Mouse (Mus musculus) liver, embryonic 15.5 days (tissue): ENCODE measurements around the gene Bcan. TPM values are rescaled to one million over a fixed set of nuclear protein-coding genes. Genes with fewer than 3 reads are reported as not detected.

ENCODE experiments used
- ATAC-seq: fragments of 200-750 bp; cut with Nextera tagmentation; 2 replicates; pipeline ENCODE4 v1.8.0; 2017; ENCODE audit warnings: moderate number of reproducible peaks, mild to moderate bottlenecking, moderate library complexity; ENCODE audit not compliant: insufficient read depth
- H3K27ac ChIP-seq: fragments of 300-500 bp; sonication (generic); replicated peaks from 2 replicates; pipeline ENCODE4 v1.5.1; 2015; ENCODE audit warnings: mild to moderate bottlenecking, inconsistent platforms
- H3K27me3 ChIP-seq: fragments of 300-500 bp; sonication (generic); 2 replicates; pipeline ENCODE4 v1.6.1; 2015; ENCODE audit warnings: mild to moderate bottlenecking, inconsistent platforms
- H3K36me3 ChIP-seq: fragments of 300-500 bp; sonication (generic); replicated peaks from 2 replicates; pipeline ENCODE4 v1.6.1; 2015; ENCODE audit warnings: moderate library complexity, mild to moderate bottlenecking, inconsistent platforms
- H3K4me1 ChIP-seq: fragments of 300-500 bp; sonication (generic); replicated peaks from 2 replicates; pipeline ENCODE4 v1.6.1; 2015; ENCODE audit warnings: inconsistent platforms
- H3K4me2 ChIP-seq: fragments of 300-500 bp; sonication (generic); 2 replicates; pipeline ENCODE4 v1.6.1; 2015; ENCODE audit warnings: moderate library complexity, mild to moderate bottlenecking, inconsistent platforms
- H3K4me3 ChIP-seq: fragments of 300-500 bp; sonication (generic); replicated peaks from 2 replicates; pipeline ENCODE4 v1.5.1; 2015; ENCODE audit warnings: mild to moderate bottlenecking, inconsistent platforms
- H3K9ac ChIP-seq: fragments of 300-500 bp; sonication (generic); 2 replicates; pipeline ENCODE4 v1.6.1; 2015; ENCODE audit warnings: moderate library complexity, mild to moderate bottlenecking, inconsistent platforms
- H3K9me3 ChIP-seq: fragments of 300-500 bp; sonication (generic); replicated peaks from 2 replicates; pipeline ENCODE4 v1.6.1; 2016; ENCODE audit warnings: inconsistent platforms
- WGBS: fragments of 180-500 bp; shearing (Covaris S2); methylation state at CpG from one replicate; pipeline ENCODE4 v1.1.7; 2015; ENCODE audit warnings: mixed read lengths; ENCODE audit not compliant: insufficient replicate concordance; 5-methylcytosine and 5-hydroxymethylcytosine counted together
- polyA plus RNA-seq: library from polyadenylated mRNA; unstranded; fragments of >200 nt; fragmentation: Nextera tagmentation; extraction: Ambion mirVana; gene quantifications from 2 replicates; pipeline ENCODE4 v1.2.1, GENCODE M21; 2015

Gene Bcan
- polyA plus RNA-seq, 1 experiment from 2014 or later: 0.10 TPM

DNA sequence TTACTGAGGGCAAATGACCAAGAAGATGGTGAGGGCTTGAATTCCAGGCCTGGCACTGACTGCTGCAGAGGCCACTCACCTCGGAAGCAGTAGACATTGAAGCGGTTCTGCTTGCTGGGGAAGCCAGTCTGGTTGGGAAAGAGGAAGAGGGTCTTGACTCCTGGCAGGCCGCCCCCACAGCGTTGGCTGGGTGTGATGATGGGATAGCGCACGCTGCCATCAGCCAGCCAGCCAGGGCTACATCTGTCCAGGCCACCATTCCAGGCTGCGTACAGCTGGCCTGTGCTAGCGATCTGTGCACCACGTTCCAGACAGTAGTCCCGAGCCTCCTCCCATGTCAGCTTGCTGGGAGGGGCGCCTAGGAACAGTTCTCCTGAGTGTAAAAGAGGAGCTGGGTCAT, 4.7 kb downstream of the Bcan start:
- H3K4me3 ChIP-seq: no peak overlapping the region
- WGBS: 22% methylated on average over 11 of the region's 11 CpGs
- ATAC-seq: no peak
- H3K4me1 ChIP-seq: 0 out of 2 replicates have a peak, but pooled peaks cover 5% of the 10 kb centered on the region
- no peak overlapping the region for H3K4me2 ChIP-seq
- H3K9me3 ChIP-seq: no peaks in the 10 kb centered on the region
- no peak overlapping the region for H3K27ac ChIP-seq
- H3K9ac ChIP-seq: no peak overlapping the region
- H3K27me3 ChIP-seq: peaks cover 99% of the 10 kb centered on the region
- no peaks in the 10 kb centered on the region for H3K36me3 ChIP-seq

DNA sequence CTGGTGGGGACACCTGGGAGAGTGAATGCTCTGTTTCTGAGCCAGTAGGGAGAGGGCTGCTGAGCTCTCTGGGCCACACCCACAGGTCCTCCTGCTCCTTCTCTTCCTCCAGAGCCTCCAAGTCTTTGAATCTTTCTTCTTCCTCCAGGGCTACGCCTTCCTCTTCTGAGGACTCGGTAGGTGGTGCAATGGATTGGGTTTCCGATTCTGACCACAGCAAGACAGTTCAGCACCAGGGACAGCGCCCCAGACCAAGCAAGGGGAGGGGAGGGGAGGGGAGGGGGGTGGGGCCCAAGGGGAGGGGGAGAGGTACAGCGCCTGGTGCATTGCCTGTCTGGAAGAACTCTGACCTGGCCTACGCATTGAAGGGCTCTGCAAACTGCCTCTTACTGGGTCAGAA, 6.6 kb downstream of the Bcan start:
- no peaks in the 10 kb centered on the region for H3K36me3 ChIP-seq
- no peak overlapping the region for H3K4me2 ChIP-seq
- no peak overlapping the region for H3K4me3 ChIP-seq
- peaks cover 99% of the 10 kb centered on the region for H3K27me3 ChIP-seq
- no peak for ATAC-seq
- H3K9ac ChIP-seq: no peak overlapping the region
- no peaks in the 10 kb centered on the region for H3K9me3 ChIP-seq
- no peak overlapping the region for H3K27ac ChIP-seq
- peaks cover 6% of the 10 kb centered on the region; the same call in 1 of the 2 replicates for H3K4me1 ChIP-seq
- under 1% methylated on average over 6 of the region's 6 CpGs for WGBS

DNA sequence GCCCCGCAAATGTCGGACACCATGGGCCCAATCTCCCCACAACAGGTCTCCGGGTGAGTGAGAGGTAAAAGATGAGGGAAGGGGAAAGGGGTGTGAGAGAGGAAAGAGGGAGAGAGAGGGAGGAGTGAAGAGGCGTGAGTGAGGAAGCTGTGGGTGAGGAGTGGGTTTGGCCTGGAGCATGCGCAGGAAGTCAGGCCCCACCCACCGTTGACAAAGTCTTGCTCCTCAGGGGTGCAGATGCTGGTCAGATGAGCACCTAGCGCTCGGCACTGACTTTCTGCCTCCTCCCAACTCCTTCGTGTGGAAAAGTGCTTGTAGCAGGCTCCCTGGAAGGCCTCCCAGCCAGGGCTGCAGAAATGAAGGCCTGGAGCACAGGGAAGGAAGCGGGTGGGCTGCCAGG, 10.1 kb downstream of the Bcan start:
- WGBS: 18% methylated on average over 10 of the region's 10 CpGs
- H3K9me3 ChIP-seq: no peaks in the 10 kb centered on the region

DNA sequence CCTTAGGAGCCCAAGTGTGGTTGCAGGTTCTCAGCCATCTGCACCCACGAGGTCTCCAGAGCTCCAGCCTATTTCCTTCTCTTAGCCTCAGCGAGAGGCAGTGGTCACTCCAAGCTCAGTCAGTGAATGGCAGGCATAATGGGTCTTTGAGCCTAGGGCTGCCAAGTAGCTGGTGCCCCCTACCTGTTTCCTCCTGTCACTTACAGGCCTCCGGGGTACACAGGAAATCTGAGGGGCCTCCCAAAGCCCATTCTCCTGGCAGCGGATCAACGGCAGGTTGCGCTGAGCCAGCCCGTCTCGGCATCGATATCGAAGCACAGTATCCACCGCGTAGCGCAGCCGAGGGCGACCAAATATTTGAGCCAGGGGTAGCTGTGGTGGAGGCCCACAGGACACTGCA, 12.0 kb downstream of the Bcan start:
- peaks cover 85% of the 10 kb centered on the region for H3K27me3 ChIP-seq
- WGBS: 5% methylated on average over 15 of the region's 15 CpGs

More for the DNA sequence above, 10.1 kb downstream of the Bcan start:
- H3K27me3 ChIP-seq: peaks cover 95% of the 10 kb centered on the region
- H3K4me2 ChIP-seq: no peak overlapping the region
- peaks cover 33% of the 10 kb centered on the region for H3K4me1 ChIP-seq
- no peak overlapping the region for H3K4me3 ChIP-seq
- H3K27ac ChIP-seq: no peak overlapping the region
- no peak overlapping the region for H3K9ac ChIP-seq
- no peaks in the 10 kb centered on the region for H3K36me3 ChIP-seq
- no peak for ATAC-seq

DNA sequence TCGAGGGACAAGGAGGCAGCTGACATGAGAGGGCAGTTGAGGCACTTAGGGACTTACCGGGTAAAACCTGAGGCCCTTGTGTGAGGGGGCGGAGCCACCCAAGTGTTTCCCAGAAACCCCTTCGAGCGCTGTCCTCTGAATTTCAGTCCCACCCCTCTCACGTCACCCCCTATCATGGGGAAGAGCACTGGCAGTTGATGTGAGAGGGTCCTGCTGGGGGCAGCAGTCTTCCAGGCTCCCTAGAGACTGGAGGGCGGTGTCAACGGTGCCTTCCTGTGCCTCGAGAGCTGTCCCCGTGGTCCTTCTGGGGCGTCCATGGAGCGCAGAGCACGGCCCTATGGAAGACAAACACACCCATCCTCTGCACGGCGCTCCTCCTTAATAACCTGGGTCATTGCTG, 12.4 kb downstream of the Bcan start:
- WGBS: under 1% methylated on average over 15 of the region's 15 CpGs

More for the DNA sequence above, 12.0 kb downstream of the Bcan start:
- Histone ChIP-seq H3K9ac (no peak overlapping the region), H3K9me3 (no peaks in the 10 kb centered on the region), H3K4me3 (peak overlapping the region; percentile 33), H3K27ac (no peak overlapping the region), H3K4me1 (peaks cover 41% of the 10 kb centered on the region), H3K36me3 (no peaks in the 10 kb centered on the region), H3K4me2 (peak overlapping the region; percentile 62)
- no peak for ATAC-seq

DNA sequence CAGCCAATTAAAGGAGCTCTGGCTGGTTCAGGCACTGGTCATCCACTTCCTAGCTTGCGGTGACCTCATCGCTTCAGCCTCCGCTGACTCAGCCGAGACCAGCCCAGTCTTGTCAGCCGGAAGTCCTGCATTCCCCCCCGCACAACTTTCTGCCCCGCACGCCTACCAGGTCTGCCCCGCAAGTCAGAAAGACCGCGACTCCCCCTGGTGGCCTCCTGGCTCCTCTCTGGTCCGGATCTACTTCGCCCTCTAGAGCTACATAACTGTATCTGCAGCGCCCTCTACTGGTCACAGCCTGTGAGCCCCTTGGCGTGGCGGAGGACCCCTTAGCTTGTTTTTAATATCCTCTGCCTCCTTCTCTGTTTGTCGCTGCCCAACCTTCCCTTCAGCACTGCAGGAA, 13.2 kb downstream of the Bcan start:
- WGBS: 0% methylated on average over 17 of the region's 17 CpGs
- H3K4me3 ChIP-seq: peak overlapping the region; percentile 33
- no peak overlapping the region for H3K9ac ChIP-seq
- H3K9me3 ChIP-seq: no peaks in the 10 kb centered on the region
- H3K4me2 ChIP-seq: peak overlapping the region; percentile 62
- peaks cover 73% of the 10 kb centered on the region for H3K27me3 ChIP-seq
- H3K36me3 ChIP-seq: no peaks in the 10 kb centered on the region
- no peak overlapping the region for H3K27ac ChIP-seq
- ATAC-seq: peak; percentile 56
- H3K4me1 ChIP-seq: peaks cover 51% of the 10 kb centered on the region

More for the DNA sequence above, 12.4 kb downstream of the Bcan start:
- no peak for ATAC-seq
- Histone ChIP-seq H3K36me3 (no peaks in the 10 kb centered on the region), H3K9me3 (no peaks in the 10 kb centered on the region), H3K27me3 (peaks cover 80% of the 10 kb centered on the region), H3K4me3 (peak overlapping the region; percentile 33), H3K9ac (no peak overlapping the region), H3K4me1 (peaks cover 43% of the 10 kb centered on the region), H3K4me2 (peak overlapping the region; percentile 62), H3K27ac (no peak overlapping the region)

DNA sequence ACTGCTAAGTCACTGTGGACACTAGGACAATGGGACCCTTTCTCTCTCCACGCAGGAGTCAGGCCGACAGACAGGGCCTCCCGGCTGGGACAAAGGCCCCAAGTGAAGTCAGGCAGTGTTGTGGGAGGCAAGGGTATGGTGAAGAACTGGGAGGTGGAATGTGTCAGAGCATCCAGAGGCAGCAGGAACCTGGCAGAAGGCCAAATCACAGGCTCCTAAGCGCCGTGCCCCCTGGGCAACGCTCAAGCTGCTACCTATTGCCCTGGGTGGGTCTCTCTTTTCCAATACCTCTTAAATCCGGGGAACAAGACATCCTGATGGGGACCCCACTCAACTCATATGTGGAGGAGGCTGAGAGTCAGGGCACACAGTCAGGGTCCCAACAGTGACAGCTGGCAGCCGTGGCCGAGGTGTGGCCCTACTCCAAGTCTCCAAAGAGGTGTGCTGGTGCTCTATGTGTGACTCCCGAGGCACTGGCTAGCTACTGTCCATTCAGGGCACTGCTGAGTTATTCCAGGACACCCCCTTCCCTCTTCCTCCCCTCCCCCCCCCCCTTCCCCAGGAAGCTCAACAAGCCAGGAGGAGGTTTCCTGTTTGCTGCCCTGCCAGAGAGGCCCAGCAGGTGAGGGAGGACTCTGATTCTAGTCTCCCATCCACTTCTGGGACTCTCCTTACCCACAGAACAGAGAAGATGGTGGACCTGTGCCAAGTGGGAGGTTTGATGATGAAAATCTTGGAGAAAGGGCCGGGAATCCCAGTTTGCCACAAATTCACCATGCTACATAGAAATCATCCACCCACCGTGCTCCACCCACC, 14.3 kb downstream of the Bcan start:
- H3K4me1 ChIP-seq: peaks cover 53% of the 10 kb centered on the region
- peaks cover 61% of the 10 kb centered on the region for H3K27me3 ChIP-seq
- H3K4me2 ChIP-seq: no peak overlapping the region
- no peak overlapping the region for H3K27ac ChIP-seq
- no peak for ATAC-seq
- no peaks in the 10 kb centered on the region for H3K9me3 ChIP-seq
- H3K4me3 ChIP-seq: no peak overlapping the region
- 56% methylated on average over 12 of the region's 12 CpGs for WGBS
- no peak overlapping the region for H3K9ac ChIP-seq
- H3K36me3 ChIP-seq: no peaks in the 10 kb centered on the region

DNA sequence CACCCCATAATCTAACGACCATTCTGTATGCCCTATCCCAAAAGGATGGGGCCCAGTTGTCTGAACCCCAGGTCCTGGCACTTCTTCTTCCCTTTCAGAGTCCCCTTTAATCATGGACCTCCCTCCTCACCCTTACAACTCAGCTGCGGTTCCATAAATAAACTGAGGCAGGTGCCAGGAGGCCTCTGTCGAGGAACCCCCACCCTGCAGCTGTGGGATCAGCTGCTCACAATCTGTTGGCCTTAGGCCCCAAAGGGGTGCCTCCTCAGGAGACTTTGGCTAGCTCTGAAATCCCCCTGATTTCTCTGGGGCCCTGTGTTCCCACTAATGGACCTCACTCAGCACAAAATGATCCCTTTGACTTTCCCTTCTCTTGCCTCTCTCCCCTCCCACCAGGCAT, 15.9 kb downstream of the Bcan start:
- no peak overlapping the region for H3K4me2 ChIP-seq
- peak overlapping the region; percentile 72; the same call in 1 of the 2 replicates for H3K27ac ChIP-seq
- no peak for ATAC-seq
- no peaks in the 10 kb centered on the region for H3K36me3 ChIP-seq
- H3K27me3 ChIP-seq: peaks cover 46% of the 10 kb centered on the region
- H3K9ac ChIP-seq: no peak overlapping the region
- H3K9me3 ChIP-seq: no peaks in the 10 kb centered on the region
- 38% methylated on average over 3 of the region's 3 CpGs for WGBS
- H3K4me3 ChIP-seq: no peak overlapping the region
- peaks cover 53% of the 10 kb centered on the region for H3K4me1 ChIP-seq

DNA sequence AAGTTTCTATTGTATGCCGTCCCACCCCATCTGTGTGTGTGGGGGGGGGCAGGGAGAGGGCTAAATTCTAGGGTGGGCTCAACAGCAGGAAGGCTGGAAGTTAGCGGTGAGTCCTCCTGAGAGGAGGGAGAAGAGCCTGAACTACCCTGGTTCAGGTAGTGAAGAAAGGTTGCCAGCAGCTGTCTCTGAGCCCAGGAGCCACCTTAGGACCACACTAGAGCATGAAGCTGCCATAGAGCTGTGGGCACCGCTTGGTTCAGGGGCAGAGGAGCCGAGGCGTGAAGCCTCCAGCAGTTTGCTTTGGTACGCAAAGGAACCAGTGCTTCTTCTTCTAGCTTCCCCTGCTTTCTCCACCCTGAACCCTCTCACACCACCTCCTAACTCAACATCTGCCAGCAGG, 16.4 kb downstream of the Bcan start:
- peak overlapping the region; percentile 36; the same call in 1 of the 2 replicates for H3K4me2 ChIP-seq
- H3K27ac ChIP-seq: peak overlapping the region; percentile 72; the same call in 1 of the 2 replicates
- peaks cover 46% of the 10 kb centered on the region for H3K27me3 ChIP-seq
- H3K4me1 ChIP-seq: peaks cover 53% of the 10 kb centered on the region
- ATAC-seq: no peak
- H3K9ac ChIP-seq: no peak overlapping the region
- H3K36me3 ChIP-seq: no peaks in the 10 kb centered on the region
- H3K9me3 ChIP-seq: no peaks in the 10 kb centered on the region
- no peak overlapping the region for H3K4me3 ChIP-seq
- WGBS: 58% methylated on average over 6 of the region's 6 CpGs

DNA sequence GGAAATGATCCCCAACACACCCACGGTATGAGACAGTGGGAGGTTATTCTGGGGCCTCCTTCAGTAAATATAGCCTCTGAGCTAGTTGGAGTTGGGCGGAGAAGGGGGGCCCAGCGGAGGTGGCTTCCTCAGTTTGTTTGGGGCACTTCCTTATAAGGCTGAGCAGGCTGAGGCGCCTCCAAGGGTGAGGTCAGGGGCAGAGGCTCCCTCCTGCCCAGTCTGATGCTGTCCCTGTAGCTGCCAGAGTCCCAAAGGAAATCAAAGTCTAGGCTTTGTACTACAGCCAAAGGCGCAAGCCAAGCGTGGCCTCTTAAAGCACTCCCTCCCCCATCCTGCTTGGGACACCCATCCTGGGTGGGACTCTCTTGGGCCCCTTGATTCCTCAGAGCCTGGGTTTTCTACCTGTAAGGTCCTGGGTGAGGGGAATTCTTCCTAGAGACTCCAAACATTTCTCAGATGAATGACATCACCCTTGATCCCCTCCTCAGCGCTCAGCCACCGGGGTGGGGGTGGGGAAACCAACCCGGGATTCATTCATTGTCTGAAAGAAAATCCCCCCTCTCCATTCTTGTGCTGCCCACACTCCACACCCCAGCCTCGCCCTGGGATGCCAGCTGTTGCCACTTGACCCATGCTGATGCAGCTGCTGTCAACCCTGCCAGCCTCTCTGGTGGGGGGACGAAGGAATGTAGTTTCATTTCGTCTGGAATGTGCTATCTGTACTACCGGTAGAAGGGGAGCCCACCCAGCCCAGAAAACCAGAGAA, 17.0 kb downstream of the Bcan start:
- Histone ChIP-seq H3K4me1 (peaks cover 48% of the 10 kb centered on the region), H3K9ac (no peak overlapping the region)

More for the DNA sequence above, 17.0 kb downstream of the Bcan start:
- Histone ChIP-seq H3K36me3 (no peaks in the 10 kb centered on the region), H3K27ac (peak overlapping the region; percentile 72), H3K4me2 (peak overlapping the region; percentile 36), H3K4me3 (no peak overlapping the region), H3K27me3 (peaks cover 46% of the 10 kb centered on the region), H3K9me3 (no peaks in the 10 kb centered on the region)
- WGBS: 8% methylated on average over 13 of the region's 13 CpGs
- ATAC-seq: peak; percentile 49
